Mouse (Mus musculus) inflammation-experienced regulatory T-cells, adult 6 months (primary cell): ENCODE measurements around the gene Sh3rf3. TPM values are rescaled to one million over a fixed set of nuclear protein-coding genes. Genes with fewer than 3 reads are reported as not detected.

ENCODE experiments used
- ATAC-seq: one replicate; pipeline ENCODE4 v1.8.0; 2017
- polyA plus RNA-seq, 3 experiments: library from polyadenylated mRNA; unstranded; fragments of 100-300 nt; shearing (Covaris generic); gene quantifications; one replicate each; pipeline ENCODE4 v1.2.1; 2017

Gene Sh3rf3
- polyA plus RNA-seq, 3 experiments from 2014 or later: not detected

GRCm38 (mm10) chr10:58854548-58855198 lies 41.5 kb downstream of the Sh3rf3 start:
- no peak for ATAC-seq

GRCm38 (mm10) chr10:58855199-58855751 lies 42.1 kb downstream of the Sh3rf3 start:
- no peak for ATAC-seq

- no peak for ATAC-seq
Observed at GRCm38 (mm10) chr10:58855814-58856213, 42.7 kb downstream of the Sh3rf3 start.

- no peak for ATAC-seq
Observed at GRCm38 (mm10) chr10:58856742-58857141, 43.6 kb downstream of the Sh3rf3 start.

- ATAC-seq: no peak
Observed at GRCm38 (mm10) chr10:58864735-58865134, 51.6 kb downstream of the Sh3rf3 start.

- ATAC-seq: no peak
Observed at GRCm38 (mm10) chr10:58867536-58867935, 54.4 kb downstream of the Sh3rf3 start.

GRCm38 (mm10) chr10:58869836-58870235 lies 56.7 kb downstream of the Sh3rf3 start:
- no peak for ATAC-seq

GRCm38 (mm10) chr10:58871149-58871820 lies 58.1 kb downstream of the Sh3rf3 start:
- ATAC-seq: no peak

- ATAC-seq: no peak
Observed at GRCm38 (mm10) chr10:58871821-58872577, 58.8 kb downstream of the Sh3rf3 start.

- ATAC-seq: no peak
Observed at GRCm38 (mm10) chr10:58877835-58878234, 64.7 kb downstream of the Sh3rf3 start.

GRCm38 (mm10) chr10:58878636-58879035 lies 65.5 kb downstream of the Sh3rf3 start:
- ATAC-seq: no peak

GRCm38 (mm10) chr10:58882741-58883140 lies 69.6 kb downstream of the Sh3rf3 start:
- ATAC-seq: no peak

- ATAC-seq: no peak
Observed at GRCm38 (mm10) chr10:58885351-58885750, 72.2 kb downstream of the Sh3rf3 start.

- no peak for ATAC-seq
Observed at GRCm38 (mm10) chr10:58885816-58886215, 72.7 kb downstream of the Sh3rf3 start.

- ATAC-seq: no peak
Observed at GRCm38 (mm10) chr10:58890671-58891439, 77.7 kb downstream of the Sh3rf3 start.

GRCm38 (mm10) chr10:58895431-58895830 lies 82.3 kb downstream of the Sh3rf3 start:
- ATAC-seq: no peak

- no peak for ATAC-seq
Observed at GRCm38 (mm10) chr10:58897009-58897543, 83.9 kb downstream of the Sh3rf3 start.

- no peak for ATAC-seq
Observed at GRCm38 (mm10) chr10:58905253-58905652, 92.1 kb downstream of the Sh3rf3 start.

GRCm38 (mm10) chr10:58907001-58907443 lies 93.9 kb downstream of the Sh3rf3 start:
- ATAC-seq: no peak

GRCm38 (mm10) chr10:58908451-58908850 lies 95.3 kb downstream of the Sh3rf3 start:
- ATAC-seq: no peak

- ATAC-seq: no peak
Observed at GRCm38 (mm10) chr10:58915301-58916245, 102.4 kb downstream of the Sh3rf3 start.
